Mouse (Mus musculus): ENCODE data around the gene Ctbp1.

GRCm38 (mm10) chr5:33272146-33272545 lies 2.6 kb downstream of the Ctbp1 start:
- TF ChIP-seq POLR2A (IDR thresholded peaks at IDR 0.05; ENCODE audit: control insufficient read depth, low read depth, low read length), result no peak
- TF ChIP-seq CTCF (IDR thresholded peaks at IDR 0.05; ENCODE audit: control insufficient read depth, insufficient read depth, insufficient replicate concordance, low read depth, low read length), result no peak
